19 mouse cellular contexts compared by ENCODE assay signal in genomic region chr5:17620619-17621018, GRCm38 (mm10). TPM values are rescaled to one million over a fixed set of nuclear protein-coding genes. Genes with fewer than 3 reads are reported as not detected.
"Had no signal": no experiment of that assay in that cellular context is flagged by ENCODE, and none has a peak within 500 bp of the region (broad histone marks: within the 10 kb centered on the region; RNA-seq: fewer than 3 reads in every experiment).

No protein-coding gene starts in this region.

- H3K4me1 ChIP-seq: lung, embryonic 15.5 days; megakaryocyte, embryonic 14.5 days; midbrain, embryonic 13.5 days; midbrain, embryonic 15.5 days; neural tube, embryonic 12.5 days had no signal

- ATAC-seq: lung, postnatal 0 days; midbrain, embryonic 13.5 days; midbrain, embryonic 15.5 days had no signal

- H3K4me2 ChIP-seq: lung, embryonic 15.5 days; midbrain, embryonic 11.5 days; midbrain, embryonic 13.5 days; midbrain, embryonic 15.5 days; neural tube, embryonic 12.5 days had no signal

- H3K4me3 ChIP-seq: lung, embryonic 15.5 days; megakaryocyte, embryonic 14.5 days; midbrain, embryonic 13.5 days; midbrain, embryonic 15.5 days; neural tube, embryonic 12.5 days had no signal

- H3K9ac ChIP-seq: lung, embryonic 15.5 days; midbrain, embryonic 13.5 days; midbrain, embryonic 15.5 days; neural tube, embryonic 12.5 days had no signal

- H3K9me3 ChIP-seq: lung, embryonic 15.5 days; megakaryocyte, embryonic 14.5 days; midbrain, embryonic 13.5 days; midbrain, embryonic 15.5 days; neural tube, embryonic 12.5 days had no signal

- DNase-seq: lung, adult 2 months; lung, postnatal 14 days; lung, postnatal 36 days; right cerebral cortex, postnatal 25 days; right cerebral cortex, postnatal 4 days; spleen, adult 18-20 months; thymus, adult 18-20 months; thymus, postnatal 14 days; thymus, postnatal 36 days had no signal

- H3K27ac ChIP-seq: lung, embryonic 15.5 days; macrophage; midbrain, embryonic 13.5 days; midbrain, embryonic 15.5 days; neural tube, embryonic 12.5 days had no signal

- H3K36me3 ChIP-seq: lung, embryonic 15.5 days; midbrain, embryonic 13.5 days; midbrain, embryonic 15.5 days; neural tube, embryonic 12.5 days had no signal

- H3K27me3 ChIP-seq: lung, embryonic 15.5 days; megakaryocyte, embryonic 14.5 days; midbrain, embryonic 13.5 days; midbrain, embryonic 15.5 days; neural tube, embryonic 12.5 days had no signal

RNA-seq across cellular contexts. Expression of gene Sema3c, which starts 46.5 kb away (rescaled TPM):
- total RNA-seq: monocyte, adult 5-6 weeks; neutrophil, adult 5-6 weeks had no signal
